Mouse (Mus musculus) hindbrain, postnatal 0 days (tissue): ENCODE data around the gene Romo1. TPM values are rescaled to one million over a fixed set of nuclear protein-coding genes. Genes with fewer than 3 reads are reported as not detected.
"Not testable (repeated sequence)": the region's sequence is repeated elsewhere in the genome, so short reads cannot be mapped to it uniquely, and the experiment has no call there.

Source experiments
- ATAC-seq: fragments of 200-750 bp; cut with Nextera tagmentation; 2 replicates; pipeline ENCODE4 v1.8.0; 2017; ENCODE audit warnings: mild to moderate bottlenecking, moderate TSS enrichment, moderate library complexity
- DNase-seq: peaks from one replicate; pipeline ENCODE4 v3.0.0-alpha.2; 2015; ENCODE audit warnings: low spot score
- H3K27ac ChIP-seq: fragments of 300-500 bp; sonication (generic); 2 replicates; pipeline ENCODE4 v1.5.1; 2014; ENCODE audit warnings: mild to moderate bottlenecking
- H3K27me3 ChIP-seq: fragments of 300-500 bp; sonication (generic); 2 replicates; pipeline ENCODE4 v1.6.1; 2014; ENCODE audit warnings: low read length, mixed read lengths; ENCODE audit not compliant: insufficient read depth
- H3K36me3 ChIP-seq: fragments of 300-500 bp; sonication (generic); 2 replicates; pipeline ENCODE4 v1.6.1; 2014; ENCODE audit warnings: low read length, mixed read lengths; ENCODE audit not compliant: insufficient read depth
- H3K4me1 ChIP-seq: fragments of 300-500 bp; sonication (generic); 2 replicates; pipeline ENCODE4 v1.6.1; 2014; ENCODE audit warnings: antibody characterized with exemption, low read length, mixed read lengths; ENCODE audit not compliant: insufficient read depth
- H3K4me2 ChIP-seq: fragments of 300-500 bp; sonication (generic); 2 replicates; pipeline ENCODE4 v1.6.1; 2014; ENCODE audit warnings: low read depth, mild to moderate bottlenecking, low read length, moderate library complexity, mixed read lengths
- H3K4me3 ChIP-seq: fragments of 300-500 bp; sonication (generic); 2 replicates; pipeline ENCODE4 v1.5.1; 2014; ENCODE audit warnings: low read length
- H3K9ac ChIP-seq: fragments of 300-500 bp; sonication (generic); replicated peaks from 2 replicates; pipeline ENCODE4 v1.6.1; 2014; ENCODE audit warnings: mild to moderate bottlenecking, low read length, moderate library complexity, mixed read lengths
- H3K9me3 ChIP-seq: fragments of 300-500 bp; sonication (generic); 2 replicates; pipeline ENCODE4 v1.6.1; 2016; ENCODE audit warnings: low read length, mixed read lengths
- CTCF ChIP-seq: IDR thresholded peaks from 2 replicates; pipeline ENCODE4 v1.5.1; 2016; ENCODE audit warnings: antibody characterized with exemption, control low read depth, low read depth
- WGBS: fragments of 180-500 bp; shearing (Covaris S2); extraction: QIAGEN DNeasy Blood & Tissue Kit; methylation state at CpG from one replicate; pipeline ENCODE4 v1.1.7; 2014; 5-methylcytosine and 5-hydroxymethylcytosine counted together
- polyA plus RNA-seq: library from polyadenylated mRNA; unstranded; fragments of >200 nt; fragmentation: Nextera tagmentation; extraction: Ambion mirVana; gene quantifications from 2 replicates; pipeline ENCODE4 v1.2.1, GENCODE M21; 2015
- total RNA-seq: library from RNA; depleted of rRNA; stranded (reverse); fragments of >200 nt; gene quantifications from 2 replicates; pipeline ENCODE4 v1.2.3, GENCODE M21; 2014

The Romo1 gene
- total and polyA plus RNA-seq, 2 experiments from 2014 or later, result 113 to 604 TPM

DNA sequence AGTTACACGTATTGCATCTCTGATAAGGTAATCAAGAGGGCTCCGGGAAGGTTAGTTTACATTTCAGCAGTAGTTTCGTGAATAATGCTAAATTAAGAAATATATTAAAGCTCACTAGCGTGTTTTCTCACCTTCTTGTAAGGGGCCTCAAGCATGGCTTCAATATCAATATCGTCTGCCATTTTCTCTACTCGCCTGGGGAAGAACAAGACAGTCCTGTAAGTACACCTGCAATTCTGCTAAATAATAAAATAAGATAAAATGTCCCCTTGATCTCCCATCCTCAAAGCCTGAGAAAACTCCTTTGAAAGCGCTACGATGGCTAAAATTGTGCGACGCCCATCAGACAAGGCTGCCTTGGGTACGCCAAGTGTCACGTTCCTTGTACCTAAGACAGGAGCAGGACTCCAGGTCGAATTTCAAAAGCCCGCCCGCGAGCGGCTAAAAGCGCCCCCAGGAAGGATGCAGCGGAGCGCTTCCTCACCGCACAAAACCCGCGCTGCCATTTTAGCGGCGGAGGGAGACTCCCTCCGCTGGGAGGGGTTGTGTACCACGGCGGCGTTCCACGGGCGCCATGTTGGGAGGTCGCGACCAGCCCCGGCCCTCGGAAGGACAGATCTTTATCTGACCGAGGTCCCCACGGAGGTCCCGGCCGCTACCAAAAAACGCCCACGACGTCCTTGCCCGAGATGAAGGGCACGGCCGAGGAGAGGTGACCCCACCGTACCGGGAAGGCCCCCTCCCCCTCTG is 35.4 kb downstream of the Romo1 start:
- no peaks in the 10 kb centered on the region for H3K9me3 ChIP-seq
- H3K4me3 ChIP-seq, result peak overlapping the region; percentile 100
- peak; percentile 39 for TF ChIP-seq CTCF
- 2% methylated on average over 47 of the region's 47 CpGs for WGBS
- peak overlapping the region; percentile 80 for H3K4me2 ChIP-seq
- H3K27ac ChIP-seq, result peak overlapping the region; percentile 99
- H3K9ac ChIP-seq, result peak overlapping the region; percentile 100
- DNase-seq, result peak; percentile 92
- no peaks in the 10 kb centered on the region for H3K27me3 ChIP-seq
- H3K4me1 ChIP-seq, result peaks cover 5% of the 10 kb centered on the region; the same call in 1 of the 2 replicates
- ATAC-seq, result peak; percentile 13
- peaks cover 15% of the 10 kb centered on the region for H3K36me3 ChIP-seq

DNA sequence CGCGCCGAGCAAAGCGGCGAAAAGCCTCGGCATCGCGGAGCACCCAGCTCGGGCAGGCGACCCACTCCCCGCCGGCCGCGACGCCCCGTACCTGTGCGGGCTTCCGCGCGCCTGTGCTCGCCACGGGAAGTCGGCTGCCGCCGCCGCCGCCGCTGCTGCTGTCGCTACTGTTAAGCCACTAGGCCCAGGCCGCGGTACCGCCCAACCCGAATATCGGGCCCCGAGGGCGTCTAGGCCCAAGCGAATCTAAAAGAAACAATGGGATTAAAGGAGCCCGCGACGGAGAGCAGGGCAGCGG is 35.9 kb downstream of the Romo1 start:
- H3K27ac ChIP-seq, result peak overlapping the region; percentile 99
- WGBS, result 2% methylated on average over 27 of the region's 41 CpGs
- H3K9me3 ChIP-seq, result no peaks in the 10 kb centered on the region
- H3K9ac ChIP-seq, result peak overlapping the region; percentile 100
- H3K27me3 ChIP-seq, result no peaks in the 10 kb centered on the region
- H3K4me2 ChIP-seq, result peak overlapping the region; percentile 80
- no peak; the same call in 1 of the 2 replicates for ATAC-seq
- H3K4me1 ChIP-seq, result peaks cover 5% of the 10 kb centered on the region; the same call in 1 of the 2 replicates
- peak overlapping the region; percentile 100 for H3K4me3 ChIP-seq
- DNase-seq, result no peak
- TF ChIP-seq CTCF, result no peak
- H3K36me3 ChIP-seq, result peaks cover 13% of the 10 kb centered on the region

DNA sequence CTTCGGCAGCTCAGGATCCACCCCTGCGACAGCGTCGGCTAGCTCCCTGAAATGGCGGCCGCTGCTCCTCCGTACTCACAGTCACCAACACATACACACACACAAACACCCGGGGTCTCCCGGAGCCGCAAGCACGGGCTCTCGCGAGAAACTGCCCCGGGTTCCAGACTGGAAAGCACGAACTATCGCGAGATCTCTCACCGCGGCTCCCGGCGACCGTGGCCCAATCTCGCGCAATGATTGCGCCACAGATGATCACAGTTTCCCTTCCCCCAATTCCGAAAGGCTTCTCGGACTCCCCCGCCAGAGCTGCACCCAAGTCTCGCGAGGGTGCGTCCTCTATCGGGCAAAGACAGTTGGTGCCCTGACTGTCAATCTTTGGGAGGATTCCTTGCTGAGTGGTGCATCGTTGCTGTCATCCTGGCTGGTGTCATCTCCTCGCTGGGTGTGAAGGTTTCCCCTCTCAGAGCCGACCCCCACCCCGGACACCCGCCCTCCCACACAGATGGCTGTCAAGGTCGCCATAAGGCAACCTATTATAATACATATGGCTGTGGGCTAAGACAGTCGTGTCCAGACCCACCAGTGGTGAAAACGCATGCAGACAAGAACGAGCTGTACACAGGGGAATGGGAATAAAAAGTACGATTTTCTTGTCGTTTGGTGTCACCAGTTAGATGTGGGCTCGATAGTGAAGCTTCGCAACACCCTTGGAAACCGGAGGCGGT is 36.4 kb downstream of the Romo1 start, which contains the start of gene Rbm39:
Gene Rbm39, minus strand, starts transcription at position 145 of the 728 bp plus-strand sequence.
- Histone ChIP-seq H3K27me3 (no peaks in the 10 kb centered on the region), H3K9ac (peak within 1 kb of the TSS; percentile 100), H3K27ac (peak within 1 kb of the TSS; percentile 99), H3K4me1 (peaks cover 5% of the 10 kb centered on the region; the same call in 1 of the 2 replicates), H3K4me2 (peak within 1 kb of the TSS; percentile 80), H3K4me3 (peak within 1 kb of the TSS; percentile 100), H3K36me3 (peaks cover 13% of the 10 kb centered on the region), H3K9me3 (no peaks in the 10 kb centered on the region)
- peak; percentile 68 for TF ChIP-seq CTCF
- under 1% methylated on average over 47 of the region's 47 CpGs for WGBS
- ATAC-seq (peak; percentile 97), DNase-seq (peak; percentile 100)

DNA sequence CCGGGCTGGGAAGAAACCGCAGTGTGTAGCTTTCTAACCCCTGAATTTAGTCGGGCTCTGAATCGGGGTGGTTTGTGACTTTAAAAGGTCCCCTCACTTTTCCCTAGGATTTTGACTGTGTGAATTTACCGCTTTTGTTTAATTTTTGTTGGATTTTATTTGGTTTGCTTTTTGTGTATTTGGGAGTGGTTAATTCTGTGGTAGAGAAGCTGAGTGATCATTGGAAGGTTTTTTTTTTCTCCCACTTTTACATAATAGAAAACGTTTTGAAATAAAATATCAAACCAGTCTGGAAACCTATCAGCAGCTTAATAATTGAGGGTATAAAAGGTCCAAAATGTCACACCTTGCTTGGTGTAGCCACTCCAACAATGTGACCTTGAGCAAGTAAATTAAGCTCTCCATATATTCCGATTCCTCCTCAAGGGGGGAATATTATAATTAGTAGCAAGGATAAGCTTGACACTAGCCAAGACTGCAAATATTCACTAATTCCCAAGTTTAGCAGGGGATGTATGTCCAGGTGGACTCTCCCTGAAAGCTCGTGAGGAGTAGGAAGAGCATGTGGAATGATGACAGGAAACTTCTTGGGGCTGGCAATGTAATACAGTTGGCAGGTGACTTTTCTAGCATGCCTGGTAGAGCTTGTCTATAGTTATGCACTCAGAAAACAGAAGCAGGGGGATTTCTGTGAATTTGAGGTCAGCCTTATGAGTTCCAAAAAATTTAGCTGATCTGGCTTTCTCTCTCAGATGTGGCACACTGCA is 37.2 kb downstream of the Romo1 start:
- H3K36me3 ChIP-seq, result peaks cover 13% of the 10 kb centered on the region
- peaks cover 5% of the 10 kb centered on the region; the same call in 1 of the 2 replicates for H3K4me1 ChIP-seq
- H3K27me3 ChIP-seq, result no peaks in the 10 kb centered on the region
- no peak for DNase-seq
- no peak for ATAC-seq
- peak overlapping the region; percentile 72 for H3K9ac ChIP-seq
- H3K27ac ChIP-seq, result peak overlapping the region; percentile 99
- 9% methylated on average over 8 of the region's 8 CpGs for WGBS
- H3K4me2 ChIP-seq, result peak overlapping the region; percentile 67
- no peaks in the 10 kb centered on the region for H3K9me3 ChIP-seq
- no peak for TF ChIP-seq CTCF
- peak overlapping the region; percentile 100 for H3K4me3 ChIP-seq

DNA sequence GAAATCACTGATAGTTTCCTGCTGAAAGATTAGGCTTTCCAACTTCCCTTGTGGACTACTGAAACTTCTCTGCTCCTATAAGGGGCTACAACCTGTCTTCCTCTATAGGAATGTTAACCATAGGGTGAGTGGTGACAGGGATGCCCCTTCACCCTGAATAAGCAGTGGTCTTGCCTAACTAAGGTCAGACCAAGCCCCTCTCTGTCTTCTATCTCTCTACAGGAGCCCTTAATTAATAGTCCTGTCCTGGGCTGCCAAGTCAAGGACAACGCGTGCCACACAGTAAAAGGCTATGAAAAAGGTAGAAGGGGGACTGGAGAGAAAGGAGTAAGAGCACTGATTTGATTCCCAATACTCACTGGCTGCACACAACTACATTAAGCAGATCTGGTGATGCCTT is 37.8 kb downstream of the Romo1 start:
- TF ChIP-seq CTCF, result no peak
- DNase-seq, result no peak
- no peaks in the 10 kb centered on the region for H3K9me3 ChIP-seq
- no peak for ATAC-seq
- H3K27me3 ChIP-seq, result no peaks in the 10 kb centered on the region
- no peak overlapping the region for H3K4me3 ChIP-seq
- peak overlapping the region; percentile 99; the same call in 1 of the 2 replicates for H3K27ac ChIP-seq
- WGBS, result 70% methylated on average over 2 of the region's 2 CpGs
- H3K9ac ChIP-seq, result no peak overlapping the region
- peaks cover 13% of the 10 kb centered on the region for H3K36me3 ChIP-seq
- H3K4me1 ChIP-seq, result peaks cover 5% of the 10 kb centered on the region; the same call in 1 of the 2 replicates
- peak overlapping the region; percentile 67 for H3K4me2 ChIP-seq

DNA sequence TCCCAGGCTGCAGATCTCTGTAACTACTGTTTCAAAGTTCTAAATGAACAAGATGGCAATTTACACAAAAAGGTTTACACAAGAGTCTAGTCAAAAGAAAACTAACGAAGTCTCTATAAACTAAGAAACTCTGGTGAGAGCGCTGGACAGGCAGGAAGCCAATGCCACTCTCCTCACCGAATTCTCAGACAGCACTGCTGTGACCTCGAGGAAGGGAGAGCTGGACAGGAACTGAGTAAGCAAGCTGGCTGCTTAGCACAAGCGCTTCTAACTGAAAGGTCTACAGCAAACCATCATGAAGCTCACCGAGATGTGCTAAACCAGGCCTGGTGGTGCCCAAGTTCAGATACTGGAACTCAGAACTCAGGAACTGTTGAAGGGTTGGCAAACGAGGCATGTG is 45.4 kb downstream of the Romo1 start:
- H3K27ac ChIP-seq, H3K4me2 ChIP-seq, H3K9me3 ChIP-seq, H3K27me3 ChIP-seq, H3K36me3 ChIP-seq, ATAC-seq, H3K4me1 ChIP-seq, H3K4me3 ChIP-seq, DNase-seq, H3K9ac ChIP-seq: not testable (repeated sequence)
- 79% methylated on average over 7 of the region's 7 CpGs for WGBS
